Mouse (Mus musculus): ENCODE measurements around the gene Tdrd7.

The Tdrd7 gene

DNA sequence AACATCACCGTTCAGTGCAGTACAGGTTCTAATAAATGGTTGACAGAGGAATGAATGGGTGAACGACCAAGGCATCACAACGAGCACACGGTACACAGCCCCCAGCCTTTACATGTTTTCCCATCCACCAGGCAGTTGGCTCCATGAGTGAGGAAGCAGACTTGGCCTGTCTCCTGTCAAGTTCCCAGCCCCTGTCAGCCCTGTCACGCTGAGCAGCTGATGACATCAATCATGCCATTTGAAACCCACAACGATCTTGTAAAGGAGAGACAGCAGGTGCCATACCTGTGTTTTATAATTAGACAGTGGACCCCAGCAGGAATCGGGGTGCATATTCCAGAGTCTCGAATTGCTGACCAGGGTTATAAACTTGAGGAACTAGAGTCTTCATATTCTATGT is 78.2 kb downstream of the Tdrd7 start:
- DNase-seq, result no peak

DNA sequence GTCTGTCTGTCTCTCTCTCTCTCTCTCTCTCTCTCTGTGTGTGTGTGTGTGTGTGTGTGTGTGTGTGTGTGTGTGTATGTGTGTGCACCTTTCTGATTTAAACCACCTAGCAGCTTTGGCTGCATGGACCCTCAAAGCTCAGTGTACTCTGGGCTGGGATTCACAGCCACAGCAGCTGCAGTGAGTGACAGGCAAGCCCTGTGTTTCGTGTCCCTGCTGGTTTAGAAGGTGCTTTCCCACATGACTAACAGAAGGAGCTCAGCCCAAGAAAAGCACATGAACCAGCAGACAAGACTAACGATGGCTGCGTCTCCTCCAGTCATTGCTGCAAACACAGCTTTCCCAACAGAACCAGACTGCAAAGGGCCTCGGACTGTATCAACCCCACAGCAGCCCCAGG is 82.8 kb downstream of the Tdrd7 start:
- no peak for DNase-seq

DNA sequence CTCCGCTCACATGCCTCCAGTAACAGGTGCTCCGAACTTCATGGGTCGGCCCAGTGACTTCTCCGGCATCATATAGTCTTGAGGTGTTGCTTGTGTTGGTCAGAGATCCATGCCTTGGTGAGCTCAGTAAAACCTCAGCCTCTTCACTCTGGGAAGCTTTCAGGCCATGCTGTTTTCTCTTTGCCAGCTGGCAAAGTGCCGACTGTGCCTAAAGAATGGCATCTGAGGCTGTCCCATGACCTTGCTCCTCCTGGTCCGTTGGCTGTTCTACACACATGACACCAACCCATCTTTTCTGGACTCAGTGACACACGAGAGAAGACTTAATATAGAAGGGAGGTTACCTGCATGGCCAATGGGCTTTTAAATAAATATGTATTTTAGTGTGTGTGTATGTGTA is 83.3 kb downstream of the Tdrd7 start:
- DNase-seq, result no peak

DNA sequence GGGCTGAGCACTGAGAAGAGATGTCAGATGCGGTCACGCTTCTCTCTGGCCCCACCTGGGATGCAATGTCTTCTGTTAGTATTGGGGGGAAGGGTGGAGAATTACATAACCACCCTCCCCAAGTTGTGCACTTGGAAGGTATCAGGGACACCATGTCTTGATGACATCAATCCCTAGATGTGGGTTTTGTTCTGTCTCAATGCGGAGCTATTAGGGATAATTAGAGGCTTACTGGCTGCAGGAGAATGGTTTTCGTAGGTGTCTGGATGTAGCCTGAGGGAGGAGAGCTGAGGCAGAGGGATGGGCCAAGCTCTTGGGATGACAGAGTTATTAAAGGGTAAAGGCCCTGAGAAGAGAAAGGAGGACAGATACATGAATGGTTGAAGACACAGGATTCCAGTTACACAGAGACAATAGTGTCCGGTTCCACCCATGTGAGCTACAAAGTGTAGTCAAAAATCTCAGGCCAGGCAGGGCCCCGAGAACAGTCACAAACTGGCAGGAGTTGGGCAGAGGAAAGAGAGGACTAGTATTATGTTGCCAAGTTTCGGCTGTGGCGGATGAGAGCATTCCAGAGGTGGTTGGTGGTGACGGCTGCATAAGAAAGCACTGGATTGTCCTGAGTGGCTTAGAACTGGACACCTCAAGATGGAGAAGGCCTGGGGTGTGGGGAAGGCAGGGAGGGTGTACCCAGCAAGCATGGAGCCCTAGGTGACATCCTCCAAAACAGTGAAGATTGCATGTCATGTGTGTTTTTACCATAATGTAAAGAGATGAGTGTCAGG is 88.4 kb downstream of the Tdrd7 start:
- DNase-seq, result no peak

DNA sequence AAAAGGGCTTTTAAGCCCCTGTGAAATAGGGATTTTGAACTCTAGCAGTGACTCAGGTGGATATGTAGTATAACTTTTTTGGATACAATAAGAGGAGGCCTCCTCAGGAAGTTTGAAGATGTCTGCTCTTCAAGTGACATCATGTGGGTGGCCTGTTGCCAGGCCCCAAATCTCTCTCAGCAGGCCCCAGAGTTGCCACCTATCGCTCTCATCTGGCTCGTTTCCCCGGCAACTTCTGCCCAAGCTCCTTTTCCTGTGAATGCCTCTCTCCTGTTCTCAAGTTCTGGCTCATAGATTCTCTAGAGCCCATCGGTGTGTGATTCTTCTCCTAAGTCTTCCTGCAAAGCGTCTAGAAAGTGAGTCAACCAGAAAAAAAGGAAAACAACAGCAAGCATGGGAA is 91.0 kb downstream of the Tdrd7 start:
- DNase-seq, result no peak

DNA sequence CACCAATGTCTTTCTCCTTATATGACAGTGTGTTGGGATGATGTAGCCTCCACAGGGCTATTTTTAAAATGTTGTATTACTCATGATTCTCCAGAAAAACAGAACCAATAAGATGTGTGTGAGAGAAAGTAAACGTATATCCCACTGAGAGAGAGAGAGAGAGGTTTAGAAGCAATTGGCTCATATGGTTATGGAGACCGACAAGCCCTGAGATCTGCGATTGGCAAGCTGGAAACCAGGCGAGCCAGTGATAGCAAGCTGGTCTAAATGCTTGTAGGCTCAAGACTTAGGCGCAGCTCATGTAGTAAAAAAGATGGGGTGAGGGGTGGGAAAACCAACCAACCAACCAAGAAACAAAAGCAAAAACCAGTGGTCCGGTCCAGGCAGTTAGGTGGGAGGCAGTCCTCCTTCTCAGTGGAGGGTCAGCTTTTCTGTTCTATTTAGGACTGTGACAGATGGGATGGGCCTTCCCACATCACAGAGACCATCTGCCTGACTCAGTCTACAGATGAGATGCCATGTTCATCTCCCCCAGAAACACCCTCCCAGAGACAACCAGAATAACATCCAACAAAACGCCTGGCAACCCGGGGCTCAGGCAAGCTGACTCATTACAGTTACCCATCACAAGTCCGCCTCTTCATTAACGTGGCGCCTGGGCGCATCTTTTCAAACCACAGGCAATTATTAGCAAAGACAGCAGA is 96.3 kb downstream of the Tdrd7 start:
- DNase-seq, result no peak

DNA sequence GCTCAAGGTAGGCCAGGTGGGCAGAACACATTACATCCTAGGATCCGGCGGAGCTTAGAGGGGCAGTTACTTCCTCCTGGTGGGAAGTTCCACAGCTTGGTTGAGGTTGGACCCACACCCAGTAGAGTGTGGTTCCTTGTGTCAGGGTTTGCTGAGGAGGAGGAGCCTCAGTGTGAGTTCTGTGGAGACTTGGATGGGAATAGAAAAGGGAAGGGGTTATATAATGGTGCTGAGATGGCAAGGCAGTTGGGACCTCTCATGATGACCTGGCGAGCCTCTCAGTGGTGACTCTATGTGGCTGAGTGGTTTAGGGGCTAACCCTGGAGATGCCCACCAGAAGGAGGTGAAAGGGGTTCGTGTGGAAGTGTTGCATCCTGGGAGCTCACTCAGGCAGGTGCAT is 98.7 kb downstream of the Tdrd7 start:
- DNase-seq, result no peak

DNA sequence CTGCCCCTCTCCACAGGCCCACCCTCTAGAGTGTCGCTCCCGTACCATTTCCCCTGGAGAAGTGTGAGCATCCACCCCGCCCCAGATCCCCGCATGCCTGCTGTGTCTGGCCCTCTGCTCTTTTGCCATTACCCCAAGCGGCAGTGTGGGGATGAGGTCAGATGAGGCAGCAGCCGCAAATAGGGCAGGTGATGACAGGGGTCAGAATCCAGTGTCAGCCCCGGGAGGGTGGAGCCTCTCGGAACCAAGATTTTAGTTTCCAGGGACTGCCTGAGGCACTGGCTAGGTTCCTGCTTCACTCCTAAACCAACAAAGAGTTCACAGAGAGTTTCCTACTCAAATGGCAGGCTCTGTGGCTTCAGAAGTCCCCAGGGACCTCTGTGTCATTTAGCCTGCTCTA is 99.1 kb downstream of the Tdrd7 start:
- no peak for DNase-seq

DNA sequence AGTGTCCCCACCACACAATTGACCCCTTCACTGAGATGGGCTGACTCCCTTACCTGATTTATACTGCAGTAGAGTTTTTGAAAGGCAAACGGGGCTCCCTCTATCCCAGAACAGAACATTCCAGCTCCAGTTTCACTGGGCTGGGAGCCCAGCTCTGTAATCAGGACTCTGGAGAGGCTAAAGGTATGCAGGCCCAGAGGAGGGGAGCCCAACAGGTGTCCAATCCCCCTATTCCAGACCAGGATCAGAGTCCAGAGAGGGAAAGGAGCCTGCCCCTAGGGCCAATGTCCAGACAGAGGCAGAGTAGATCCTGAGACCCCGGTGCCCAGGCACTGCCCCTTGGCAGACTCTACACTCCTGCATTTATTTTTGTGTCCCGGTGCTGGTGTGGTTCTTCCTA is 99.8 kb downstream of the Tdrd7 start:
- DNase-seq, result peak; percentile 50

DNA sequence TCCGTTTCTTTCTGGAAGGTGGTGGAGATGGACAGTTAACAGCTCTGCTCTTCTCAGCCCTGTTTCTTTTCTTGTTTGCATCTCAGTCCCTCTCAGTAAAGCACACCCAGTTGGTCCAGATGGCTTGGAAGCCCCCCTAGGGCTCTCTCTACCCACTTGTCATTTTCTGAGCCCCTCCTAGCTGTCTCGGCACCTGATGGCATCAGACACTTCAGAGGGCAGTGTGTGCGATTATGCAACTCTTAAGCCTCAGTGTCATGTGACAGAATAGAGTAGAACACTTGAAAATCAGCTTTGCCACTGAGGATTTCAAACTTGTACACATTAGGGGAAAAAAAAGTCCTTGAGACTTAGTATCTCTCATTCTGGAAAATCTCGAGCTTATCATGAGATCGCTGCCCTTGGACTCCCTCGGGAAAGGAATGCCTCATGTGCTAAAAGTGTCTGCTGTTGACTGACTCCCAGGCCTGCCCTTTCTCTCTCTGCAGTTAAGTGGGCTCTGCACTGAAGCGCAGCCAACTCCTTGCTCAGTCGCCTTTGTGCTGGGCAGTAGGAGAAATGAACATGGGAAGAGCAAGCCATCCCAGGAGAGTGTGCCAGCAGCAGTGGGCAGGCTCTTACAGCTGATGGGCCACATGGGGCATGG is 100.7 kb downstream of the Tdrd7 start:
- DNase-seq, result peak; percentile 43

DNA sequence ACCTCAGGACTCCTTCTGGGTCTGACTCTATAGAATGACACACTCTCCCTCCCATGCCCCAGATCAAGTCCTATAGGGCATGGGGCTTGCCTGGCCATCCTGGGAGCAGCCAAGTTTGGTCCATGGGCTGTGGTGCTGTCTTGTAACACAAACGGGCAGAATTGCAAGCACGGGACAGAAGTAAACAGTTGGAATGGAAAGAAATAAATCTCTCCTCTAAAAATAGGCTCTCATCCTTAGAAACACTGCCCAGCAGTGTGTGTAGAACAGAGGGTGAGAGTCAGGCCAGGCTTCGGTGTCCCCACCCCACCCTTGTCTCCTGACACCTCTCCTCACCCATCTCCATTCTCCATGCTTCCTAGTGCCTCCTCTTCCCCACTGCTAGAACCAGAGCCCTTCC is 102.9 kb downstream of the Tdrd7 start:
- DNase-seq, result no peak

DNA sequence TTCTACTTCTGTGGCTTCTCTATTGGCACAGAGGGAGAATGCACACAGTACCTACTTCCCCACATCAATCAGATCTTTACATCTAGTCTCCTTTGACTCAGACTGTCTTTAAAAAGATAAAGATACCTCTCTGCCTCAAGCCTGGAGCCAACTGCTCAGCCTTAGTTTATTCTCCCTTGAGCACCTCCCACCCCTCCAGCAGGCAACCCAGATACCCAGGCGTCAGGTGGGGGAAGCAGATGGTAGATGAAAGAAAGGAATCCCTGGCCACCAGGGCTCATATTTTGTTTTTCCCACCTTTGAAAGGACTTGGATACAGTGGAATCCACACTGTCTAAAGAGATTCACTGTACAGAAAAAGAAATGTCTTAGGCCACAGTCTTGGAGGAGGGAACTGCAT is 103.4 kb downstream of the Tdrd7 start:
- no peak for DNase-seq

DNA sequence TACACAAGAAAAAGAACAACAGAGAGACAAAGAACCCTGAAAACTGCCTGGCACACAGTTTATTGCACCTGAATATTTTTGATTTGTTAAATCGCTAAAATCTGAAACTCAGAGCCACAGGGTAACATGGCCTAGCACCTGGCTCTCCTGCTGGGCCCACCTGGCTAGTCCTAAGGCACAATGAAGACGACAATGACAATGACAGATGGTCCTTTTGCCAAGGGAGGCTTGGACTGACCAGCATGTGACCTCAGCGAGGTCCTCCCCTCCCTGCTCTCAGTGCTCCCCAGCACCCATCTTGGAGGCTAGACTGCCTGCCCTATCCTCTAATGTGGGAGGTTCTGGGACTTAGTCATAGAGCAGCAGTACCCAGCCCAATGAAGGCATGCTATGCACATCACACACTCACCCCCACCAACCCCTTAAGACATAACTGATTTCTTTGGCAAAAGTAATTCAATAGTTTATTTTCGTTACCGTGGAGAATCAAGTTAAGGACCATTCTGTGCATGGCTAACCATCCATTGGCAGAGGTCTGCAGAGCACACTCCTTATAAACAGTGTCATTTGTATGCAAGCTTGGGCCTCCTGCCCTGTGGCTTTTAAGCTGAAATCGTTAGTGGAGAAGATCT is 104.8 kb downstream of the Tdrd7 start:
- DNase-seq, result no peak

DNA sequence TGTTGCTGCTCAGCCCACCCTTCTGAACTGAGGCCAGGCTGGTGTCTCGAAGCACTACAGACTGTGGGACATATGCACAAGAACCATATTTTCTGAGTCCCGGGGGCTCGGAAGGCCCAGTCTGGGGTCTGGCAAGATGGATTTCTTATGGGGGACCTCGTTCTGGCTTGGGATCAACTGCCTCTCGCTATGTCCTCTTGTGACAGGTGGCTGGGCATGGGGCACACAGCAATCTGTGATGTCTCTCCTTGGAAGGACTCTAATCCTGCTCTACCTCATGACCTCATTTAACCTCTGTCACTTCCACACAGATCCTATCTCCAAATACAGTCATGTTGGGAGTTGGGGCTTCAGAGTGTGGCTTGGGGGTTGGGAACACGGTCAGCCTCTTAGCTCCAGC is 107.5 kb downstream of the Tdrd7 start:
- DNase-seq, result no peak

DNA sequence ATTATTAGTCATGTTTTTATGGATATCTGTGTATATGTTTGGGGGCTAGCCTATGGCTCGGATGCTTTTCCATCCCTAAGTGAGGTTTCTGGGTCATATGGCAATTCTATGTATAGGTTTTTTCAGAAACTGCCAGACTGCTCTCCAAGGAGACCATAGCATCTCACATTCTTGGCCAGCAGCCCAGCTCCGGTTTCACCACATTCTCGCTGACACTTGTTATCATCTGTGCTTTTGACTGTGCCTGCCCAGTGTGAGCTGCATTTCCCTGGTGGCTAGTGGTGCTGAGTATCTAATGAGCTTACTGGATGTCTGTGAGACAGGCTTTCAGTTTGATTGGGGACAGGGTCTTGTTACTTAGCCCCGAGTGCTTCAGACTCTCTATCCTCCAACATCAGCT is 108.6 kb downstream of the Tdrd7 start:
- peak; percentile 17 for DNase-seq

DNA sequence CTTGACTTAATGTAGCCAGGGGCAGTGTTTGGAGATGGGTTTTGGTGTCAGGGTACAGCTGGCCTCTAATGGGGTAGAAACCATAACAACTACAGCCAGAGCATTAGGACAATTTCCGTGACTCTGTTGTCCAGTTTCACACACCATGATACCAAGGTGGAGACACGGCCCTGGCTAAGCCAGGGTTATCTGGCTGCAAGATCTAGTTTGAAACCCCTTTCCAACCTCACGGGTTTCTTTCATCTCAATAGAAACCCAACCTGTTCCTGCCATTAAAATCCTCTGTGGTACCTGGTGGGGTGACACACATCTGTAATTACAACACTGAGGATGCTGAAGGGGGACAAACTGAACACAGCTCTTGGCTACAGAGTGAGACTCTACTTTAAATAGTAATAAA is 110.5 kb downstream of the Tdrd7 start:
- DNase-seq, result no peak

DNA sequence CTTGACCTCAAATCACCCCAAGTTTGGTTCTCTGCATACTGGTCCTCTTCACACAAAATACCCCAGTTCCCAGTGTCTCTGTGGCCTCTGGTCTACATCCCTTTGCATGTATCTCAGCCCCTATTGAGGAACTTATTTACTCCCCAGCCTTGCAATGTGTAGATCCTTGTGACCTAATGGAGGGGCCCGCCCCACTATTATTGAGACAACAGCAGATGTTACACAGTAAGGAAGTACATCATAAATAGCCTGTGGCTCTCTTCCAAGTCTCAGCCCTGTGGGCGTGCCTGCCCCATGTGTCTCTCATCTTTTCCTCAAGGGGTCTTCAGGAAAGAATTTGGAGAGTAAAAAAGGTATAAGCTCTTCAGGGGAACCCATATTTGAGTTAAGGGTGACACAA is 111.8 kb downstream of the Tdrd7 start:
- no peak for DNase-seq

DNA sequence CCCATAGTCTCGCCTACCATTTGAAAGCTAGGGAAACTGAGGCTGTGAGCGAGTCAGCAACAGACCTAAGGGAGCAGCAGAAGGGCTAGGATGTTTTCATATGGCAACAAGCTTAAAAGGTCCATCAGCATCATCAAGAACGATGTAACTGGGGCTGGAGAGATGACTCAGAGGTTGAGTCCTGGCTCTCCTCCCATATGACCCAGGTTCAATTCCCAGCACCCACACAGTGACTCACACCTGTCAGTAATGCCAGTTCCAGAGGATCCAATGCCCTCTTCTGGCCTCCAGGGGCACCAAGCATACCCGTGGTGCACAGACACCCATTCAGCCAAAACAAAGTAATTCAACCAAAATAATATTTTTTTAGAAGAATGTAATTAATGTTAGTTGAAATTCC is 115.1 kb downstream of the Tdrd7 start:
- DNase-seq, result no peak

DNA sequence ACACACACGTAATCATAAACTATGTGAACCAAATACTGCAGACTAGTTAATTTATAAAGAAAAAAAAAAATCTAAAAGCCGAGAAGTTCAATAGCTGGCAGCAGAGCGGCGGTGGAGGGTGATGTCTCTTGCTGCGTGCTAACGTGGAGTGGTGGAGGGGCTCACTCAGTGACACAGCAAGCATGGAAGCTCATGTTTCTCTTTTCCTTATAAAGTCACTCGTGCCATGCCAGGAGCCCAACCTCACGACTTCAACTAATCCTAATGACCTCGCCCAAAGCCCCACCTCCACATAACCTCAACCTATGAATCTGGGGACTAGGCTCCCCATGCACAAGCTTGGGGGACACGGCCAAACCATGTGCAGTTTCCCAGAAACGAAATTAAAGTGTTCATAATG is 117.4 kb downstream of the Tdrd7 start:
- DNase-seq, result no peak

Measured in lung, postnatal 14 days (tissue).